Mouse (Mus musculus) CH12.LX (cell line): ENCODE results near the gene Srprb.

Source experiments
- CHD2 ChIP-seq: IDR thresholded peaks from 2 replicates; pipeline ENCODE4 v1.6.1; 2011; ENCODE audit warnings: low read length, improper control_type of control experiment
- CTCF ChIP-seq, 2 experiments: IDR thresholded peaks in 1 of 2; conservative IDR thresholded peaks in 1 of 2; 2 replicates each; pipeline ENCODE4 v1.5.1; 2011 to 2012; ENCODE audit warnings: low read depth in 2 of 2, low read length in 2 of 2, improper control_type of control experiment in 1 of 2, inconsistent platforms in 1 of 2, mild to moderate bottlenecking in 1 of 2, moderate library complexity in 1 of 2
- EP300 ChIP-seq: IDR thresholded peaks from 2 replicates; pipeline ENCODE4 v1.6.1; 2011; ENCODE audit warnings: low read length, improper control_type of control experiment
- HCFC1 ChIP-seq: IDR thresholded peaks from 2 replicates; pipeline ENCODE4 v1.6.1; 2012; ENCODE audit warnings: low read depth, mild to moderate bottlenecking, inconsistent platforms, low read length, improper control_type of control experiment
- MAX ChIP-seq: IDR thresholded peaks from 2 replicates; pipeline ENCODE4 v1.6.1; 2011; ENCODE audit warnings: low read length, improper control_type of control experiment
- MXI1 ChIP-seq: IDR thresholded peaks from 2 replicates; pipeline ENCODE4 v1.6.1; 2011; ENCODE audit warnings: mild to moderate bottlenecking, low read depth, low read length, improper control_type of control experiment
- POLR2A ChIP-seq: IDR thresholded peaks from 2 replicates; pipeline ENCODE4 v1.6.1; 2011; ENCODE audit warnings: low read depth, mild to moderate bottlenecking, improper control_type of control experiment, low read length
- SMC3 ChIP-seq: IDR thresholded peaks from 2 replicates; pipeline ENCODE4 v1.6.1; 2011; ENCODE audit warnings: low read depth, low read length, improper control_type of control experiment
- TCF12 ChIP-seq: IDR thresholded peaks from 2 replicates; pipeline ENCODE4 v1.6.1; 2014; ENCODE audit warnings: low read depth, mild to moderate bottlenecking, inconsistent platforms, low read length, improper control_type of control experiment
- USF1 ChIP-seq: IDR thresholded peaks from 2 replicates; pipeline ENCODE4 v1.6.1; 2014; ENCODE audit warnings: low read depth, mild to moderate bottlenecking, inconsistent platforms, low read length, improper control_type of control experiment

GRCm38 (mm10) chr9:103180303-103180702, 21.6 kb downstream of the Srprb start:
- TF ChIP-seq POLR2A (no peak), CTCF (conservative IDR thresholded peaks at IDR 0.05 in 1 of 2, IDR thresholded peaks at IDR 0.05 in 1 of 2; ENCODE audit: low read depth in 2 of 2, low read length in 2 of 2) (no peak), EP300 (no peak), MXI1 (no peak), SMC3 (no peak), USF1 (no peak), HCFC1 (no peak), MAX (no peak), CHD2 (no peak), TCF12 (no peak)
